Mouse (Mus musculus) heart, adult 11 months (tissue): Measurements from ENCODE around the gene Cox10.
"Not testable (repeated sequence)": the region's sequence is repeated elsewhere in the genome, so short reads cannot be mapped to it uniquely, and the experiment has no call there.

Experiments used
- DNase-seq: peaks from one replicate; pipeline ENCODE4 v3.0.0; 2022

Gene Cox10

GRCm38 (mm10) chr11:64078956-64079726 lies at the start of gene Cox10:
TSS of gene Cox10 (minus strand) at chr11:64079468.
- DNase-seq = peak; percentile 99

GRCm38 (mm10) chr11:64128016-64128415 lies 48.7 kb upstream of the Cox10 start:
- DNase-seq = peak; percentile 89

- peak; percentile 55 for DNase-seq
These were observed 46.2 kb upstream of the Cox10 start for GRCm38 (mm10) chr11:64125471-64125870.

GRCm38 (mm10) chr11:64123174-64123573 lies 43.9 kb upstream of the Cox10 start:
- not testable (repeated sequence) for DNase-seq

GRCm38 (mm10) chr11:64116711-64117110 lies 37.4 kb upstream of the Cox10 start:
- no peak for DNase-seq

GRCm38 (mm10) chr11:64115822-64116221 lies 36.6 kb upstream of the Cox10 start:
- DNase-seq = peak; percentile 13

GRCm38 (mm10) chr11:64115101-64115500 lies 35.8 kb upstream of the Cox10 start:
- peak; percentile 70 for DNase-seq

GRCm38 (mm10) chr11:64100060-64100459 lies 20.8 kb upstream of the Cox10 start:
- peak; percentile 30 for DNase-seq

- DNase-seq = peak; percentile 75
These were observed 13.8 kb upstream of the Cox10 start for GRCm38 (mm10) chr11:64093058-64093457.

GRCm38 (mm10) chr11:64091150-64091549 lies 11.9 kb upstream of the Cox10 start:
- peak; percentile 95 for DNase-seq

GRCm38 (mm10) chr11:64089682-64090081 lies 10.4 kb upstream of the Cox10 start:
- DNase-seq = peak; percentile 35

GRCm38 (mm10) chr11:64085888-64086287 lies 6.6 kb upstream of the Cox10 start:
- peak; percentile 31 for DNase-seq

- no peak for DNase-seq
These were observed 436 bp upstream of the Cox10 start for GRCm38 (mm10) chr11:64079727-64080081.

- no peak for DNase-seq
These were observed 3.1 kb downstream of the Cox10 start for GRCm38 (mm10) chr11:64076212-64076611.

GRCm38 (mm10) chr11:64073379-64073778 lies 5.9 kb downstream of the Cox10 start:
- DNase-seq = peak; percentile 95

GRCm38 (mm10) chr11:64071536-64071935 lies 7.7 kb downstream of the Cox10 start:
- peak; percentile 81 for DNase-seq

- DNase-seq = no peak
These were observed 13.3 kb downstream of the Cox10 start for GRCm38 (mm10) chr11:64066001-64066400.

GRCm38 (mm10) chr11:64063130-64063529 lies 16.1 kb downstream of the Cox10 start:
- peak; percentile 44 for DNase-seq

GRCm38 (mm10) chr11:64062226-64062625 lies 17.0 kb downstream of the Cox10 start:
- peak; percentile 22 for DNase-seq

GRCm38 (mm10) chr11:64059305-64059704 lies 20.0 kb downstream of the Cox10 start:
- no peak for DNase-seq

- no peak for DNase-seq
These were observed 20.8 kb downstream of the Cox10 start for GRCm38 (mm10) chr11:64058474-64058873.

- no peak for DNase-seq
These were observed 25.9 kb downstream of the Cox10 start for GRCm38 (mm10) chr11:64053371-64053770.

- DNase-seq = peak; percentile 61
These were observed 27.9 kb downstream of the Cox10 start for GRCm38 (mm10) chr11:64051195-64051968.

GRCm38 (mm10) chr11:64047432-64047831 lies 31.8 kb downstream of the Cox10 start:
- DNase-seq = no peak
